Mouse (Mus musculus): ENCODE data around the gene Tmprss9.

Tmprss9 gene

DNA sequence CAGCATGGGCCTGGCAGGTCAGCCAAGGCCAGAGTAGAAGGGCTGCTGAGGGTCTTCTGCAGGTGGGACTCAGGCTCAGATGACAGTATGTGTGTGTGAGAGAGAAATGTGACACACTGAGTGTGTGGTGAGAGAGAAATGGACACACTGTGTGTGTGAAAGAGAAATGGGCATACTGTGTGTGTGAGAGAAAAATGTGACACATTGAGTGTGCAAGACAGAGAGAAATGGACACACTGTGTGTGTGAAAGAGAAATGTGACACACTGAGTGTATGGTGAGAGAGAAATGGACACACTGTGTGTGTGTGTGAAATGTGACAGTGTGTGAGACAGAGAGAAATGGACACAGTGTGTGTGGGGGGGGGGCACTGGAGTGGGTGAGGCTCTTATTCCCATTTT, 40.2 kb downstream of the Tmprss9 start:
- DNase-seq (ENCODE audit: inconsistent age in 2 of 2, low spot score in 1 of 2) = no peak

DNA sequence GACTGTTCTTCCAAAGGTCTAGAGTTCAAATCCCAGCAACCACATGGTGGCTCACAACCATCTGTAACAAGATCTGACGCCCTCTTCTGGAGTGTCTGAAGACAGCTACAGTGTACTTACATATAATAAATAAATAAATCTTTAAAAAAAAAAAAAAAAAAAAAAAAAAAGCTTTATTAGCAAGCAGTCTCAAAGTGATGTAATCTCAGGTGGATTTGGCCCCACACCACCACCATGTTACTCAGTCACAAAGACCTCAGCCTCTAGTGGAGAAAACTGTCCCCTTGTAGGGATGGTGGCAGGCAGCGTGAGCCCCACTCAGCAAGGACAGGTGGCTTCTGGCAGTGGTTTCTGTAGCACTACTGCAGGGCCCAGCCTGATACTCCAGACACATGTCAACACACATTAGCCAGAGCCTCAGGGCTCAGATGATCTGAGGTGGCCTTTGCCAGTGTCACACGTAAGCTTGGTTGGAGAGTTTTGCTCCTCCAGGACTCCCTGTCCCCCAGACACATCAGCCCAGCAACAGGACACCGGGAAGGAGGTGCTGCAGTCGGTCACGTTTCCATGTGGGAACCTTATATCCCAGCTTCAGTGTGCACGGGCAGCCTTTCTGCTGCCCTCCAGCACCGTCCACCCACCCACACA, 41.8 kb downstream of the Tmprss9 start:
- DNase-seq (ENCODE audit: inconsistent age in 2 of 2, low spot score in 1 of 2) = peak in 1 of 2 experiments; percentile 37

DNA sequence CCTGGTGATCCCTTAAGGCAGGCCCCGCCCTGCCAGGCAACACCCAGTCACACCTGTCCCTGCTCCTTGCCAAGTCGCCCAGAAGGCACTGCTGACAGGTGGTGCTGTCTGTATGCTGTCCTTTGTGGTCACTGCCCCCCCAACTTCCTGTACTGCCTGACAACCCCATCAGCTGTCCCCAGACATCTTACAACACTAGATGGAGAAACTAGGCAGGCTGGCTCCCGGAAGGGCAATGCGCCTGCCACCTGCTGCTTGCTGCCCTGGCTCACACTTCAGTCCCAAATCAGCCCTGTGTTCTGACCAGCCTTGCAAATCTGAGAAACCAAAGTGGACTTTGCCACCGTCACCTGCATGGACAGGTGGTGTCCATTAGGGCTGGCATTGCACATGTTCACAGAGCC, 42.6 kb downstream of the Tmprss9 start:
- DNase-seq (ENCODE audit: inconsistent age in 2 of 2, low spot score in 1 of 2) = peak in 1 of 2 experiments; percentile 25

DNA sequence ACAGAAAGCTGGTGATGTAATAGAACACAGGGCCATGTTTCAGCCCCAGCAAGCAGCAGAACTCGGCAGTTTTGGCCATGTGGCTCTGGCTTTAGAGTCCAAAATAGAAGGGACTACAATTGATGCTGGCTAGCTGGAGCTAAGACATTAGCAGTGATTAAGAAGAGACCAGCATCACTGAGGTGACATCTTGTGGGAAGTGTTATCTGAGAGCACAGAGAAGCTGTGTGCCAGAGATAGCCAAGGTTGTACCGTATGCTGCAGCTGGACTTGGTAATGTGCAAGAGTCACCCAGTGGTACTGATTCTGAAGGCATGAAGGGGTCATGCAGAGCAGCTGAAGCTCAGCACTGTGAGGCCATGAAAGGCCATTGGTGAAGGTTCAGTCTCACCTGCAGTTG, 43.6 kb downstream of the Tmprss9 start:
- no peak for DNase-seq (ENCODE audit: inconsistent age in 2 of 2, low spot score in 1 of 2)

DNA sequence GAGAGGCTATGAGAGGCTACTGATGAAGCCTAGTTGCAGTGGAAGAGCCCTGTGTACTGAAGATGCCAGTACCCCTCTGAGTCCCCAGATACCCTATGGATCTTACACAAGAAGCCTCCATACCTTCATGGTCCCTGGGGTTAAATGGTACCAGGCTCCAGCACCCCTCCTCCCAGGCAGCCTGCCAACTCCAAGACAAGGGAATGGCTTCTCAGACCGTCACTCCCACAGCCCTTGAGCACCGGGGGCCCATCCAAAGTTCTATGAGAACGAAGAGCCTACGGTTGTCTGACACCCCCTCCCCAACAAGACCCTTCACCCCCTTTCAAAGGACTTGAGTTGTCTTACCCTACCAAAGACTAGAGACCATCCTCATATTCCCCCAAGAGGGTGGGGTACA, 44.1 kb downstream of the Tmprss9 start:
- no peak for DNase-seq (ENCODE audit: inconsistent age in 2 of 2, low spot score in 1 of 2)

DNA sequence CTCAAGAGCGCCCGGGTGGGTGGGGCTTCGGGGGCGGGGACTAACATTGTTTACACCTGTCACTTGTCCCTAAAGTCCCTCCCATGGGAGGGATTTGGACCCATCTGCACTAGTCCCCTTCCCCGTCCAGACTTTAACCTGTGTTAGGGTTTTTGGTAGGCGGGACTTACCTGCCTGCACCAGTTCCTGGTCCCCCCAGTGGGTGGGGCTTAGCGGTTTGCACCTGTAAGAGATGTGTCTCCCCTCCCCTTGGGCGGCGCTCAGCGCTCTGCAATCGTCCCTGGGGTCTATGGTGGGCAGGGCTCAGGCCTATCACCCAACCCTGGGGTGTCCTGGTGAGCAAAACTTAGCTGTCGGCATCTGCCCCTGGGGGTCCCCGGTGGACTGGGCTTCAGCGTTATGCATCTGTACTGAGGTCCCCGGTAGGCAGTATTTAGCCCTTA, 45.7 kb downstream of the Tmprss9 start:
- DNase-seq (ENCODE audit: inconsistent age in 2 of 2, low spot score in 1 of 2) = no peak

DNA sequence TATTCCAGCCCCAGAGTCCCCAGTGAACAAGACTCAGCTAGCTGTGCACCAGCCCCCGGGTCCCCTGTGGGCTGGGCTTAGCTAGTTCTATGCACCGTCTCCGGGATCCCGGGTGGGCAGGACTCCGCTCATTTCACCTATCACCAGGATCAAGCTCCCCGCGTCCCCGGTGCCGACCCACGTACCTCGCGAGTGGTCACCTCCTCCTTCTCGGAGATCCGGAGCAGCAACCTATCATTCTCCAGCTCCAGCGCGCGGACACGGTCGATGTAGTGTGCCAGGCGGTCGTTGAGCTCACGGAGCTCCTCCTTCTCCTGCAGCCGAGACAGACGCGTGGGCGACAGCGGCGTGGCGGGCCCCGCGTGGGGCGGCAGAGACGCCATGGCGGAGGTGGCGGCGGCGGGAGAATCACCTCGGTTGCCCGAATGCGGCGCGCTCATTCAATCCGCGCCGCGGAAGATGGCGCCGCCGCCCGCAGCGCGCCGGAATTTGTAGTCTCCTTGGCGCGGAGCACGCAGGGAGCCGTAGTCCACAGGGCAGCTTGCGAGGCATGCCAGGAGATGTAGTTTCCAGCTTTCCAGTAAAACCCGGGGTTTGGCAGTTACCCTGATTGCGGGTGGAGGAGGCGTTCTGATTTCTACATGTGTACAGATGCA, 46.3 kb downstream of the Tmprss9 start, which contains the start of gene Lmnb2:
TSS of gene Lmnb2 (minus strand) at position 467 of the 656 bp plus-strand sequence.
- peak; percentile 79 to 91 for DNase-seq (ENCODE audit: inconsistent age in 2 of 2, low spot score in 1 of 2)

DNA sequence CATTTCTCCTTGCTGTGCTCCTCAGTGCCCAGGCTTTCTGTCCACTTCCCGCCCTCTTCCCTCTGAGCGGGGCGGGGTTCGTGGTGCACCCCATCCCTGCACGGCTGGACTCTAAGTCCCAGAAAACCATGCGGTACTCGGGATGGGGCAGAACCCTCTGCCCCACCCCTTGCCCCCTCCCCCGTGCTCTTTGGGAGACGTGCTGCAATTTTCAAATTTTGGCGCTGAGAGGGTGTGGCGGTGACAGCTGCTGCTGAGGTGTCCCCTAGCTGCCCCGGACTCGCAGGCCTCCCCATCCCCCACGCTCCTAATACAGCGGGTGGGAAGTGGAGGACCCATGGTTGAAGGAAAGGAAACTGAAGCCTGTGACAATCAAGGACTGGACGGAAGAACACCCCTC, 50.3 kb downstream of the Tmprss9 start:
- DNase-seq (ENCODE audit: inconsistent age in 2 of 2, low spot score in 1 of 2) = peak in 1 of 2 experiments; percentile 53

DNA sequence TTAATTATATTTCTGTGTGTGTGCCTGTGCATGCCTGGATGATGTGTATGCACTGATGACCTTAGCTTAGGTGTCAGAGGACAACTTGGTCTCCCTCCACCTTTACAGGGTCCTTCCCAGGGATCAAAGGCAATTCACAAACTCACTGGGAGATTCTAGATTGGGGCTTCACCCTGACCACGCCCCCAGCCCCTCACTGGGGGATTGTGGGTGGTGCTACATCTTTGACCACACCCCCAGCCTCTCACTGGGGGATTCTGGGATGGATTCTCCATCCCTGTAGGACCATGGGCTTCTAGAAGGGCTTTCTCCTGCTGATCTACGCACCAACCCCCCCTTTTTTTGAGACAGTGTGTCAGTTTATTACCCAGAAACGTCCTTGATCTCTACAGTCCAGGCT, 53.8 kb downstream of the Tmprss9 start:
- DNase-seq (ENCODE audit: inconsistent age in 2 of 2, low spot score in 1 of 2) = peak in 1 of 2 experiments; percentile 50

DNA sequence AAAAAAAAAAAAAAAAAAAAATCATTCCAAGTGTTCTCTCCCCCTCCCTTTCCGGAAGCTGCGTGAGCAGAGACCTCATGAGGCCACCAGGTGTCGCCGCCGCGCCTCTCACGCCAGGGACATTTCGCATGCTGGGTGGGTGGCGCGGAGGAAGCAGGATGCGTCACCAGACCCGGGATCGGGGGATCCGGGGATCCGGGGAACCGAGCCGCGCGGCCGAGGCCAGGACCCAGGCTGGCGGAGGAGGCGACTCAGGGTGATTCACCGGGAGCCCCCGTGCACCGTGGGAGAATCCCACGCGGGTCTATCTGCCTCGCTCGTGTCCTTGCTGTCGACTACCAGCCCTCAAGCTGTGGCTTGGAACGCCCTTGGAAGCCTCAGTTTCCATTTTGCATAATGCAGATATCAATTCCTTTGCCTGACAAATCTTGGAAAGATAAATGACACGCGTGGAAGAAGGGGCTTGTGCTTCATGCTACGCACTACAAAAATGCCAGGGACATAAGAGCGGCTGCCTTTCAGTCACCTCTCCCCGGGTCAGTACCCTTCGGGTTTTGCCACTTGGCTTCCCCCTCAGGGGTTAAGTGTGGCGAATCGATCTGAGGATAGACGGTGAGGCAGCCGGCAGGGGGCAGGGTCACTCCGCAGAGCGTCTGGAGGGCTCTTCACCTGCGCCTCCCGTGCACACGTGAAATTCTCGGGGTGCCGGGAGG, 57.1 kb downstream of the Tmprss9 start:
- DNase-seq (ENCODE audit: inconsistent age in 2 of 2, low spot score in 1 of 2) = peak; percentile 94 to 97

DNA sequence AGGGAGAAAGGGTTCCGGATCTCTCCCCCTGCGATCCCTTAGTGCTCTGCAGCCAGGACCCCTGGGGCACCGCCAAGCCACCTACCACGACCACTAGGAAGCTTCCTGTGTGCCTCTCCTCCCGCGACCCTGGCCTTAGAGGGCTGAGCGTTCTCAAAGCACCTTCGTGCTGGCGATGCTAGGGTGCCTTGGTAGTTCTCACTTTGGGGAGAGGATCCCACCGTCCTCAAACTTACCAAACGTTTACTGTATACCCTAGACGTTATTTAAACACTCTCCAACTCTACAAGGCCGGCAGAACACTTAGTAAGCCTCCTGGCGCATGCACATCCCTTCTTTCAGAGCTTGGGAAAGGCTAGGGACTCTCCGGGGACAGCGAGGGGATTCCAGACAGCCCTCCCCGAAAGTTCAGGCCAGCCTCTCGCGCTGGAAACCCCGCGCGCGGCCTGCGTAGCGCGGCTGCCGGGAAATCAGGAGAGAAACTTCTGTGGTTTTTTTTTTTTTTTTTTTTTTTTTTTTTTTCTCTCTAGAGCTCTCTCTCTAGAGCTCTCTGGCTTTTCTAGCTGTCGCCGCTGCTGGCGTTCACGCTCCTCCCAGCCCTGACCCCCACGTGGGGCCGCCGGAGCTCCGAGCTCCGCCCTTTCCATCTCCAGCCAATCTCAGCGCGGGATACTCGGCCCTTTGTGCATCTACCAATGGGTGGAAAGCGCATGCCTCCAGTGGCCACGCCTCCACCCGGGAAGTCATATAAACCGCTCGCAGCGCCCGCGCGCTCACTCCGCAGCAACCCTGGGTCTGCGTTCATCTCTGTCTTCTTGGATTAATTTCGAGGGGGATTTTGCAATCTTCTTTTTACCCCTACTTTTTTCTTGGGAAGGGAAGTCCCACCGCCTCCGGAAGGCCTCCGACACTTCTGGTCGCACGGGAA, 57.9 kb downstream of the Tmprss9 start, which contains the start of gene Gadd45b:
TSS of gene Gadd45b (plus strand) at position 775 of the 928 bp plus-strand sequence.
- DNase-seq (ENCODE audit: inconsistent age in 2 of 2, low spot score in 1 of 2) = peak; percentile 99 to 100

DNA sequence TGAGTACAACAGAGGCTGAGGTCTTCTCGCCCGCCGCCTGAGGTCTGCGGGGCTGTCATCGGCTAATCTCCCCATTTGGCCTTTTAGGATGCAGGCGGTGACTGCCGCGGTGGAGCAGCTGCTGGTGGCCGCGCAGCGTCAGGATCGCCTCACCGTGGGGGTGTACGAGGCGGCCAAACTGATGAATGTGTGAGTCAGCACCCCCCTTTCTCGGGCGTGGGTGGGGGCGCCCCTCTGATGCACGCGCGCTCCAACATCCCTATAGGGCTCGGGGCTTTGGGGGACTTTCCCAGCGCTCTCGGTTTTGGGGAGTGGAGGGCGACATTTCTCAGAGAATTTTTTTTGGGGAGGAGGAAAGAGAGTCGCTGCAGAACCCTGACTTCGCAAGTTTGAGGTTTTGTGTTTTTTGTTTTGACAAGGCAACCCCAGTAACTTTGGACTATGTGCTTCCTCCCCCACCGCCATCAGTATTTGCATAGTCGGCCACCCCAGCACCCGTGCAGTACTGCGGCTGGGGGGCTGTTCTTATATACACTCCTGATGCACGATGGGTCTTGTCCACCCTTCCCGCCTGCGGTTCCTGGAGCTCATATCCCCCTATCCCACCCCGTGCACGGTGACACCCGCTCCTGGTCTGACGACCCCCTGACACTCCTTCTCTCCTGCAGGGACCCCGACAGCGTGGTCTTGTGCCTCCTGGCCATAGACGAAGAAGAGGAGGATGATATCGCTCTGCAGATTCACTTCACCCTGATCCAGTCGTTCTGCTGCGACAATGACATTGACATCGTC, 58.9 kb downstream of the Tmprss9 start:
- DNase-seq (ENCODE audit: inconsistent age in 2 of 2, low spot score in 1 of 2) = peak; percentile 66 to 77

DNA sequence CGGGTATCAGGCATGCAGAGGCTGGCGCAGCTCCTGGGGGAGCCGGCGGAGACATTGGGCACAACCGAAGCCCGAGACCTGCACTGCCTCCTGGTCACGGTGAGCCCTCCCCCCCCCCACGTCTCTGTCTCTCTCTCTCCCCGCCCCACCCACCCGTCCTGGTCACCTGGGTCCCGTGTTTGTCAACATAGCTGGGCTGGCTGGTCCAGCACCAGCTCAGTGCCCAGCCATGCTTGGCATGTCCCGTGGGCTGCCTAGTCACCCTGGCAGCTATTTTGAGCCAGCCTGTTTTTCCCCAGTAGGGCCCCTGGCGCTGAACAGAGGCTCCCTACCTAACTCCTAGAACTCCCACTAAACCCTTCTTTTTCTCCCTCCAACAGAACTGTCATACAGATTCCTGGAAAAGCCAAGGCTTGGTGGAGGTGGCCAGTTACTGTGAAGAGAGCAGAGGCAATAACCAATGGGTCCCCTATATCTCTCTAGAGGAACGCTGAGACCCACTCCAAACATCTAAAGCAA, 59.6 kb downstream of the Tmprss9 start:
- DNase-seq (ENCODE audit: inconsistent age in 2 of 2, low spot score in 1 of 2) = peak; percentile 52 to 72

DNA sequence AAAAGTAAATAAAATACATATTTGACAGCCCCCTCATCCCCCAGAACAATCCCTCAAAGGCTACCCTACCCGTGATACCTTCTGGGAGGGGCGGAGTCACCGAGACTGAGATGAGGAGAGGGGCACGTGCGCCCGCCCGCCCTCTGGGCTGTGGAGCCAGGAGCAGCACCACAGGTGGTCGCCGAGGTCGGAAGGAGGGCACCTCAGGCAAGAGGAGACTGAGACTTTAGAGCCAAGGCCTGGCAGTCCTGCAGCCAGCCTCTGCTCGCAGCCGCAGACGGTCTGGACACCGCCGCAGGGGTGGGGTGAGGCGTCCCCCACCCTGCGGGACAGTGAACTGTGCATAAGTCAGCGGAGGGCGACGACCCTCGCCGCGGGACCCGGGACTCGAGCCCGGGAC, 60.0 kb downstream of the Tmprss9 start:
- peak in 1 of 2 experiments; percentile 40 for DNase-seq (ENCODE audit: inconsistent age in 2 of 2, low spot score in 1 of 2)

DNA sequence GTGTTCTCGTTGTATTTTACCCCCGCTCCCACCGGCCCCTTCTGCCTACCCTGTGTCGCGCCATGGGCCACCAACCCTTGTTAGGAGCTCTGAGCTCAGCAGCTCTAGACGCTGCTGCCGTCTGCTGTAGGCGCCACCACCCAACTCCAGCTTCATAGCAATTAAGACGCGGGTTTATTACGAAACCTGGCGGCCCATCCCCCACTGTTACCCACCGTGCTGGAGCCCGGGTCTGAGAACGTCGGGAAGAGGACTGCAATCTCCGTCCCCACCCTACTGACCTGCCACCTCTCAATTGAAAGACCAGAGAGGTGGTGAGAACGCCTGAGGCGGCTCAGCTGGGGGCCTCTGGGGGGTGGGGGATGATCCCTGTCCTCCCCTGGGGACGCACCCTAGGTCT, 60.6 kb downstream of the Tmprss9 start:
- peak; percentile 47 to 70 for DNase-seq (ENCODE audit: inconsistent age in 2 of 2, low spot score in 1 of 2)

DNA sequence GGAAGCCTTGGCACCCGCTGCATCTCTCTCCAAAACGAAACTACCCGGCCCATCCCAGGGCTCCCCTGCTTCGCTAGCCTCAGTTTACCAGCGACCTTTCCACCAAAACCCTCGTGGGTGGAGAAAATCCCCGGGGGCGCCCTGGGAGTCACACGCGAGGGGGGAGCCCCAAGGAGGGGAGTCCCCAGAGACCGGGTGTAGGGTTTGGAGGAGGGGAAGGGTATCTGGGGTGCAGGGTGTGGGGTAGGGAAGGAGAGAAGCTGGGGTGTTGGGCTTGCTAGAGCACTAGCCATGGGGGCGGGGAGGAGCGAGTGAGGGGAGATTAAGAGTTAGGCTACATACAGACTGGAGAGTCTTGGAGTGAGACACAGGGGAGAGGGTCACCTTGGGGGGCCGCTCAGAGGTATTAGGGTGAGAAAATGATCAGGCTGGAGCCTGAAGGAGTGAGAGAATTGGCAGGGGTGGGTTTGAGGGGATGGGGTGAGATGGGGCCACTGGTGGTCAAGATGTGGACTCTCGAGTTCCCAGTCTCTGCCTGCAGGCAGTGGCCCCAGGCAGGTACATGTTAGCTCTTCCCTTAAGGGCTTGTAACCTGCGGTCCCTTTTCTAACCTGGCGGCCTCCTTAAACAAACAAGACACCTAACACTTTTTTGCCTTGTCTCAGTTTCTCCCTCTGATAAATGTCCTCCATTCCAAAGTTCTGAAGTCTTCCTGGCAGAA, 61.2 kb downstream of the Tmprss9 start:
- peak; percentile 53 to 68 for DNase-seq (ENCODE audit: inconsistent age in 2 of 2, low spot score in 1 of 2)

DNA sequence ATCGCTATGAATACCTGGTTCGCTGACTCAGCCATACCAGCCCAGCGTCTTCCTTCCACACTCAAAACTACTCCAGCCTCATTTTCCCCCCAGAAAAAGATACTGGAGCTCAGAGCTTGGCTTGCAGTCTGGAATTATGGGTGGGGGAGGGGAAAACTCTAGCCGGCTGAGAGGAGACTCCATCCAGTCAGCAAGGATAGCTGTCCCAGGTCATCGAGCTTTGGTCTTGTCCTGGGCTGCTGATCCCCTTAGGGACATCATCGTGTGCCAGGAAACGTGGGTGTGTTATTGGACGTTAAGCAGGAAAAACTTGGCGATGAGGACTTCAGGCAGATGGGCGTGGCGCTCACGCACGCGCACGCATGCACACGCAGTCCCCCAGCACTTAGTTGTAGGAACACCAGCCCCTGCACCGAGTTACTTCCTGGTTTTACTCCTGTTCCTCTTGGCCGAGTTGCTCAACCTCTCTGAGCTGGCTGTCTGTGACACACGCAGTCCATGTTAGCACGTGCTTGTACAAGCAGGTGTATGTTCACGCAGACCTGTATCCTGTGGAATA, 61.9 kb downstream of the Tmprss9 start:
- DNase-seq (ENCODE audit: inconsistent age in 2 of 2, low spot score in 1 of 2) = peak; percentile 52 to 76

DNA sequence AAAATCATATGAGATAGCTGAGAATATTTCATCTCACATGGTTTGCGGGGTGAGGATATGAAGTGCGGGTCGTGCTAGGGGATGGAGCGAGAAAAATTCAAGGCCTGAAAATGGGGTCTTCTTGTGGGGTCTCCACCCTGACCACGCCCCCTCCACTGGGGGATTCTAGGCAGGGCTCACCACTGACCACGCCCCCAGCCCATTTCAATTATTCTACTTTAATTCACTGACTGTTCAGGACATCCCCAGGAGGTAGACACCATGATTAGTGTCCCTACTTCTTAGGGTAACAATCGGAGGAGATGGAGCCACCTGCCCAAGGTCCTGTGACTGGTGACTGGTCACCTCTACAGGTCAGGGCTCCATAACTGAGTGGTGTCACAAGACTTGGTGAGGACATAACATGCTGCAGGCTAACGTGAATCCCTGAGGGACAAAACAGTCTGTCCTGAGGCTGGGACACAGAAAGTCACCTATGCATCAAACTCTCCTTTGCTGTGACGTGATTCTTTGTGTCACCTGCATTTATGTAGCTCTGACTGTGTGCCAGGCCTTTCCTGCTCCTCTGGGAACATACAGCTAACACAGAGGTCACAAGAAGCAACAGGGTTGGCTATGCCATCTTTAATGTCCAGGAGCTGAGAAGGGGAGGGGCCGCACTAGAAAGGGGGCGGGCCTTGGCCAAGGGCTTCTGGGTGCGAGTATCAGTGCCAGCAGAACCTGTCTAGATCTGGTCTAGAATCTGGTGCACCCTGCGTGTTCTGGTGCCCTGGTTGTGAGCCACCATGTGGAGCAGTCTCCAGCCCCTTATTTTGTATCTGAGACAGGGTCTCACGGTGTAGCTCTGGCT, 62.7 kb downstream of the Tmprss9 start:
- DNase-seq (ENCODE audit: inconsistent age in 2 of 2, low spot score in 1 of 2) = peak in 1 of 2 experiments; percentile 55
